Mouse (Mus musculus) neutrophil, adult 65 days (primary cell): Measurements from ENCODE around the gene Olfr985. TPM values are rescaled to one million over a fixed set of nuclear protein-coding genes. Genes with fewer than 3 reads are reported as not detected.

Experiments
- total RNA-seq: library from RNA; stranded (reverse); gene quantifications from 2 replicates; pipeline ENCODE4 v1.2.4, GENCODE M21; 2023

Olfr985 gene
- not detected in 2 replicates for total RNA-seq

DNA sequence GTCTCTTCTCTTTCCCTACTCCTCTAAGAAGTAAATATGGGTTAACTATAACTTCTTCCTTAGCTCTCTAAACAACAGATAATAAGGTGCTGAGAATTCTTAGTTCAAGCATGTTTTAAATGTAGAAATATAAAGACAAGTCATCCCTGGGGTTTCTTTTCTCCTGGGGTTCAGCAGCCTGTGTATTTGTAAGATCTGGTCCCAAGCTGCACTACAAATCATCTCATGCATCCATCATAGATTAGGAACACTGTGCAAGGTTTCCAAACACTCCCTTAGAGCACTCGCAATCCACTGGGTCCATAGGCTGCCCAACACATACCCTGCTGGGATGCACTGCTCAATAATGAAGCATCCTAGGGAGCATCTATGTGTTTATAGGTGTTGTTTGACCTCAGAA is at the start of gene Olfr985:
TSS of gene Olfr985 (minus strand) at position 101 of the 400 bp plus-strand sequence.

DNA sequence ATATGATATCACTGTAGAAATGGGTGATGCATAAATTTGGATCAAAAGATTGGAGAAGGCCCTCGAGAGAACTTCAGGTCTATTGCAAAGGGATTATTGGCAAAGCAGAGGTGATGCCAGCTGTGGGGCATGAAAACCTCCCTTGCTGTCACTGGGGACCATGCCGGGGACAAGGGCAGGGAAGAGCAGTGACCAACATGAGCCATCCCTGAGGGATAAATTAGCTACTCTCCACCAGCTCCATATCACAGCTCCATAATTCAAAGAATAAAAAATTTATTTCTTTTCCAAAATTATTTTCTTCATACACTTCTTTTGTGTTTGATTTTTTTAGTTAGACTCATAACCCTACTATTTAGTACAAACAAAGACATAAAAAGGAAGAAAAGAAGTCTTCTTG is 15.9 kb downstream of the Olfr985 start, which contains the start of gene Olfr984:
TSS of gene Olfr984 (minus strand) at position 101 of the 400 bp plus-strand sequence.

DNA sequence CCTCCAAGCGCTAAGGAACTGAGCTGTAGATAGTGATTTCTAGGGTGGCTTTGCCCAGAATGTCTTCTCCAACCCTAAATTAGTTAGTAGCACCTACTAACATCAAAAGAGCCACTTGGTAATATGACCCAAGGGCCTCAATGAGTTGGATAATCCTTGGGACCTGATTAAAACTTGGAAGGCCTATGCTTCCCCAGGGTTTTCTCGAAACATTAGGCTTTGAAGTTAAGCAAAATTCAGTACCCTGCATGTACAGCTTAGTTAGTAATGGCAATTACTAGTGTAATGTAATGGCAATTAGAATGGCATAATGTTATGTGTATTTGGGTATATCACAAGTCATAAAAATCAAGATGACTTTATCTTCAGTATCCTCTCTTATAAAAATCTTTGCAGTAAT is 36.5 kb downstream of the Olfr985 start, which contains the start of gene Olfr983:
TSS of gene Olfr983 (minus strand) at position 101 of the 400 bp plus-strand sequence.

Other genes starting within 250 kb of the Olfr985 start
- not detected in 2 replicates for gene Olfr229, start 222.8 kb downstream of the Olfr985 start, total RNA-seq
- not detected in 2 replicates for gene Olfr974, start 192.7 kb downstream of the Olfr985 start, total RNA-seq
- gene Olfr975, start 178.1 kb downstream of the Olfr985 start, total RNA-seq, result not detected in 2 replicates
- not detected in 2 replicates for gene Olfr976, start 169.1 kb downstream of the Olfr985 start, total RNA-seq
- not detected in 2 replicates for gene Olfr978, start 138.1 kb downstream of the Olfr985 start, total RNA-seq
- gene Olfr979, start 126.7 kb downstream of the Olfr985 start, total RNA-seq, result not detected in 2 replicates
- not detected in 2 replicates for gene Olfr980, start 120.6 kb downstream of the Olfr985 start, total RNA-seq
- gene Olfr981, start 108.7 kb downstream of the Olfr985 start, total RNA-seq, result not detected in 2 replicates
- gene Olfr982, start 56.4 kb downstream of the Olfr985 start, total RNA-seq, result not detected in 2 replicates
- gene Olfr983, start 36.6 kb downstream of the Olfr985 start, total RNA-seq, result not detected in 2 replicates
- 0.28 TPM in 1 of 2 replicates, not detected in the other for gene Olfr984, start 16.0 kb downstream of the Olfr985 start, total RNA-seq
- gene Tmem225, start 17.9 kb upstream of the Olfr985 start, total RNA-seq, result not detected in 2 replicates
- gene Olfr986, start 50.7 kb upstream of the Olfr985 start, total RNA-seq, result not detected in 2 replicates
- 0.29 and 0.76 TPM in 2 replicates for gene Zfp202, start 62.1 kb upstream of the Olfr985 start, total RNA-seq
- gene Scn3b, start 139.0 kb upstream of the Olfr985 start, total RNA-seq, result not detected in 2 replicates